Mouse (Mus musculus): ENCODE results near the gene Ptprf. TPM values are rescaled to one million over a fixed set of nuclear protein-coding genes. Genes with fewer than 3 reads are reported as not detected.

The Ptprf gene
- polyA plus RNA-seq, 1 experiment from 2014 or later: 137 TPM

- Histone ChIP-seq H3K9me3 (replicated peaks) (no peaks in the 10 kb centered on the region), H3K9ac (peak within 1 kb of the TSS; percentile 83), H3K4me2 (replicated peaks) (peak within 1 kb of the TSS; percentile 66), H3K4me3 (peak within 1 kb of the TSS; percentile 76), H3K27ac (peak within 1 kb of the TSS; percentile 94), H3K36me3 (peaks cover 27% of the 10 kb centered on the region), H3K4me1 (peaks cover 16% of the 10 kb centered on the region), H3K27me3 (no peaks in the 10 kb centered on the region)
- ATAC-seq (ENCODE audit: low FRiP score): peak; percentile 100
- 1% methylated on average over 38 of the region's 38 CpGs for WGBS
Observed at GRCm38 (mm10) chr4:118179467-118180300, 111.5 kb downstream of the Ptprf start, which contains the start of gene Kdm4a. TSS of gene Kdm4a (minus strand) at chr4:118180043.

GRCm38 (mm10) chr4:118178952-118179466 lies 112.2 kb downstream of the Ptprf start:
- H3K27me3 ChIP-seq: no peaks in the 10 kb centered on the region
- H3K4me3 ChIP-seq: peak overlapping the region; percentile 76
- peak overlapping the region; percentile 94 for H3K27ac ChIP-seq
- 2% methylated on average over 12 of the region's 12 CpGs for WGBS
- H3K36me3 ChIP-seq: peaks cover 34% of the 10 kb centered on the region
- H3K4me1 ChIP-seq: peaks cover 16% of the 10 kb centered on the region
- peak overlapping the region; percentile 83 for H3K9ac ChIP-seq
- peak overlapping the region; percentile 66 for H3K4me2 ChIP-seq (replicated peaks)
- no peaks in the 10 kb centered on the region for H3K9me3 ChIP-seq (replicated peaks)
- ATAC-seq (ENCODE audit: low FRiP score): no peak

- Histone ChIP-seq H3K4me2 (replicated peaks) (no peak overlapping the region), H3K9ac (no peak overlapping the region), H3K27me3 (no peaks in the 10 kb centered on the region), H3K9me3 (replicated peaks) (no peaks in the 10 kb centered on the region), H3K4me1 (no peaks in the 10 kb centered on the region), H3K36me3 (peaks cover 99% of the 10 kb centered on the region), H3K27ac (no peak overlapping the region), H3K4me3 (no peak overlapping the region)
- ATAC-seq (ENCODE audit: low FRiP score): no peak
- WGBS: 94% methylated on average over 12 of the region's 12 CpGs
Observed at GRCm38 (mm10) chr4:118172461-118172860, 118.7 kb downstream of the Ptprf start.

DNA sequence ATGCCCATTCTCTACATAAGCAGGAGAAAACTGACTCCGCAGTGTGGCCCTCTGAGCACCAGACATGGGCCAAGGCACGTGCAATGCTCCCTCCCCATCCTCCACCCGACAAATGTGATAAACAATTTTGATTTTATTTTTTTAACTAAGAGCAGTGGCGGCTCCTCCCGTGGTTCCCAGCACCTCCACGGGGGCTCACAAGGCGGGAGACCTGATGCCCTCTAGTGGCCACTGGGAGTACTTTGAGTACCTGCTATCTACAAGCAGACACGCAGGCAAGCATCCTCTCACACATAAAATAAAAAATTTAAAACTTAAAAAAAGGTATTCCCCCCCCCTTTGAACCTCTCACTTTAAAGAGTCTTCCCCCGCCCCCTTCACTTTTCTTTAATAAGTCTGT lies 120.2 kb downstream of the Ptprf start:
- H3K27ac ChIP-seq: no peak overlapping the region
- no peak overlapping the region for H3K9ac ChIP-seq
- H3K9me3 ChIP-seq (replicated peaks): no peaks in the 10 kb centered on the region
- no peak overlapping the region for H3K4me3 ChIP-seq
- no peaks in the 10 kb centered on the region for H3K27me3 ChIP-seq
- H3K4me1 ChIP-seq: no peaks in the 10 kb centered on the region
- 79% methylated on average over 9 of the region's 9 CpGs for WGBS
- peaks cover 99% of the 10 kb centered on the region for H3K36me3 ChIP-seq
- ATAC-seq (ENCODE audit: low FRiP score): no peak
- H3K4me2 ChIP-seq (replicated peaks): no peak overlapping the region

GRCm38 (mm10) chr4:118162123-118162522 lies 129.1 kb downstream of the Ptprf start:
- ATAC-seq (ENCODE audit: low FRiP score): no peak
- H3K27me3 ChIP-seq: no peaks in the 10 kb centered on the region
- no peak overlapping the region for H3K9ac ChIP-seq
- no peak overlapping the region for H3K27ac ChIP-seq
- H3K9me3 ChIP-seq (replicated peaks): no peaks in the 10 kb centered on the region
- peaks cover 97% of the 10 kb centered on the region for H3K36me3 ChIP-seq
- no peak overlapping the region for H3K4me2 ChIP-seq (replicated peaks)
- H3K4me1 ChIP-seq: no peaks in the 10 kb centered on the region
- 89% methylated on average over 12 of the region's 12 CpGs for WGBS
- no peak overlapping the region for H3K4me3 ChIP-seq

Small RNA genes within 50 kb of the gene (microRNA-seq; reads per million reads assigned to microRNA genes)
- gene Mir7226: 1.1 reads per million

Other genes with a start within 250 kb of the Ptprf start
- 10.9 TPM in 2 replicates for gene St3gal3, start 156.5 kb downstream of the Ptprf start, polyA plus RNA-seq (2016; fragmentation: Nextera tagmentation; extraction: Ambion mirVana)
- gene Kdm4a, start 111.4 kb downstream of the Ptprf start, polyA plus RNA-seq (2016; fragmentation: Nextera tagmentation; extraction: Ambion mirVana): 60.7 and 67.2 TPM in 2 replicates
- gene Szt2, start 117.9 kb upstream of the Ptprf start, polyA plus RNA-seq (2016; fragmentation: Nextera tagmentation; extraction: Ambion mirVana): 11.5 and 13.6 TPM in 2 replicates
- gene Med8, start 117.9 kb upstream of the Ptprf start, polyA plus RNA-seq (2016; fragmentation: Nextera tagmentation; extraction: Ambion mirVana): 125 and 131 TPM in 2 replicates
- 38.6 and 41.7 TPM in 2 replicates for gene Elovl1, start 136.7 kb upstream of the Ptprf start, polyA plus RNA-seq (2016; fragmentation: Nextera tagmentation; extraction: Ambion mirVana)
- gene Cdc20, start 145.9 kb upstream of the Ptprf start, polyA plus RNA-seq (2016; fragmentation: Nextera tagmentation; extraction: Ambion mirVana): 151 and 168 TPM in 2 replicates
- gene Mpl, start 166.1 kb upstream of the Ptprf start, polyA plus RNA-seq (2016; fragmentation: Nextera tagmentation; extraction: Ambion mirVana): 0.53 and 0.56 TPM in 2 replicates
- gene Tie1, start 198.7 kb upstream of the Ptprf start, polyA plus RNA-seq (2016; fragmentation: Nextera tagmentation; extraction: Ambion mirVana): 19.0 and 21.1 TPM in 2 replicates
- 0.50 and 1.2 TPM in 2 replicates for gene 2610528J11Rik, start 235.6 kb upstream of the Ptprf start, polyA plus RNA-seq (2016; fragmentation: Nextera tagmentation; extraction: Ambion mirVana)